Mouse (Mus musculus): Measurements from ENCODE around the gene Parvb.

- no peak for TF ChIP-seq POLR2A (IDR thresholded peaks at IDR 0.05; ENCODE audit: low read depth, low read length)
- TF ChIP-seq POLR2AphosphoS2 (IDR thresholded peaks at IDR 0.05; ENCODE audit: low read depth, low read length), result no peak
- TF ChIP-seq CTCF (conservative IDR thresholded peaks at IDR 0.05 in 1 of 2, IDR thresholded peaks at IDR 0.05 in 1 of 2; ENCODE audit: low read depth in 2 of 2, low read length in 2 of 2), result no peak
- TF ChIP-seq UBTF (IDR thresholded peaks at IDR 0.05; ENCODE audit: low read depth, low read length), result no peak
- TF ChIP-seq EP300 (IDR thresholded peaks at IDR 0.05; ENCODE audit: low read length), result no peak
- TF ChIP-seq GABPA (IDR thresholded peaks at IDR 0.05; ENCODE audit: insufficient replicate concordance, low read depth, low read length), result no peak
- TF ChIP-seq MAFK (IDR thresholded peaks at IDR 0.05; ENCODE audit: insufficient replicate concordance, low read length), result no peak
- TF ChIP-seq IRF4 (IDR thresholded peaks at IDR 0.05; ENCODE audit: low read depth, low read length), result no peak
- no peak for TF ChIP-seq ZC3H11A (IDR thresholded peaks at IDR 0.05; ENCODE audit: low read depth, low read length)
- TF ChIP-seq CHD2 (IDR thresholded peaks at IDR 0.05; ENCODE audit: low read length), result no peak
- TF ChIP-seq SMC3 (IDR thresholded peaks at IDR 0.05; ENCODE audit: low read depth, low read length), result no peak
- TF ChIP-seq TBP (conservative IDR thresholded peaks at IDR 0.05; ENCODE audit: low read depth, low read length), result no peak
- TF ChIP-seq ZNF384 (IDR thresholded peaks at IDR 0.05; ENCODE audit: low read depth, low read length), result no peak
- TF ChIP-seq HCFC1 (IDR thresholded peaks at IDR 0.05; ENCODE audit: low read depth, low read length), result no peak
These were observed 73.5 kb downstream of the Parvb start for GRCm38 (mm10) chr15:84305333-84305732.

All from CH12.LX (cell line).